Mouse (Mus musculus): ENCODE data around the gene Olfr305. TPM values are rescaled to one million over a fixed set of nuclear protein-coding genes. Genes with fewer than 3 reads are reported as not detected.

The Olfr305 gene
- polyA plus RNA-seq, 1 experiment from 2014 or later = not detected

GRCm38 (mm10) chr7:86337486-86337885 lies 29.2 kb downstream of the Olfr305 start, which contains the start of gene Olfr307:
Gene Olfr307, minus strand, starts transcription at chr7:86337586.
- H3K4me2 ChIP-seq (ENCODE audit: low read depth, severe bottlenecking) = no peak within 1 kb of the TSS
- H3K9ac ChIP-seq (ENCODE audit: low read length) = no peak within 1 kb of the TSS
- H3K27ac ChIP-seq (replicated peaks; ENCODE audit: low read depth, low read length) = no peak within 1 kb of the TSS
- no peaks in the 10 kb centered on the region for H3K9me3 ChIP-seq (ENCODE audit: control insufficient read depth, low read length)
- H3K4me3 ChIP-seq (ENCODE audit: low read depth, low read length) = no peak within 1 kb of the TSS
- H3K27me3 ChIP-seq (ENCODE audit: control insufficient read depth, insufficient read depth, low read length) = no peaks in the 10 kb centered on the region
- no peaks in the 10 kb centered on the region for H3K36me3 ChIP-seq (ENCODE audit: control insufficient read depth, insufficient read depth, low read length)
- no peak for ATAC-seq (ENCODE audit: insufficient number of reproducible peaks, low FRiP score, low TSS enrichment, low read depth)
- no peaks in the 10 kb centered on the region for H3K4me1 ChIP-seq (ENCODE audit: control insufficient read depth, insufficient read depth, low read length)
- 73% methylated on average over 1 of the region's 1 CpGs for WGBS
- DNase-seq (ENCODE audit: low spot score) = no peak

- Histone ChIP-seq H3K27me3 (ENCODE audit: control insufficient read depth, insufficient read depth, low read length) (no peaks in the 10 kb centered on the region), H3K9ac (ENCODE audit: low read length) (no peak within 1 kb of the TSS), H3K27ac (replicated peaks; ENCODE audit: low read depth, low read length) (no peak within 1 kb of the TSS), H3K4me2 (ENCODE audit: low read depth, severe bottlenecking) (no peak within 1 kb of the TSS), H3K36me3 (ENCODE audit: control insufficient read depth, insufficient read depth, low read length) (no peaks in the 10 kb centered on the region), H3K4me1 (ENCODE audit: control insufficient read depth, insufficient read depth, low read length) (no peaks in the 10 kb centered on the region), H3K4me3 (ENCODE audit: low read depth, low read length) (no peak within 1 kb of the TSS), H3K9me3 (ENCODE audit: control insufficient read depth, low read length) (no peaks in the 10 kb centered on the region)
- no peak for ATAC-seq (ENCODE audit: insufficient number of reproducible peaks, low FRiP score, low TSS enrichment, low read depth)
- DNase-seq (ENCODE audit: low spot score) = no peak
Observed at GRCm38 (mm10) chr7:86325530-86325929, 41.2 kb downstream of the Olfr305 start, which contains the start of gene Olfr308. Gene Olfr308, minus strand, starts transcription at chr7:86325630.

DNA sequence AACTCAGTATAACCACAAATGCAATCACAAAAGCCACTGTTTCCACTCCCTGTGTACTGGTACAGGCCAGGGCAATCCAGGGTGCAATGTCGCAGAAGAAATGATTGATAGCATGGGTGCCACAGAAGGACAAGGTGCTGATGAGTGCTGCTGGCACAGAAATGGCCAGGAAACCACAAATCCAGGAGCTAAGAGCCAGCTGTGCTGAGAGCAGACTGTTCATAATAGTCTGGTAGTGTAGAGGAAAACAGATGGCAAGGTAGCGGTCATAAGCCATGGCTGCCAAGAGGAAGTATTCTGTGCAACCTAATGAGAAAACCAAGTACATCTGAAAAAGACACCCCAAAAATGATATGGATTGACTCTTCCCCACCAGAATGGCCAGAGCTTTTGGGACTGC lies 45.4 kb downstream of the Olfr305 start:
- no peak for DNase-seq (ENCODE audit: low spot score)
- no peak for ATAC-seq (ENCODE audit: insufficient number of reproducible peaks, low FRiP score, low TSS enrichment, low read depth)
- Histone ChIP-seq H3K4me2 (ENCODE audit: low read depth, severe bottlenecking) (no peak overlapping the region), H3K4me1 (ENCODE audit: control insufficient read depth, insufficient read depth, low read length) (no peaks in the 10 kb centered on the region), H3K36me3 (ENCODE audit: control insufficient read depth, insufficient read depth, low read length) (no peaks in the 10 kb centered on the region), H3K27me3 (ENCODE audit: control insufficient read depth, insufficient read depth, low read length) (no peaks in the 10 kb centered on the region), H3K27ac (replicated peaks; ENCODE audit: low read depth, low read length) (no peak overlapping the region), H3K9me3 (ENCODE audit: control insufficient read depth, low read length) (no peaks in the 10 kb centered on the region), H3K4me3 (ENCODE audit: low read depth, low read length) (no peak overlapping the region), H3K9ac (ENCODE audit: low read length) (no peak overlapping the region)
- WGBS = 83% methylated on average over 2 of the region's 2 CpGs

GRCm38 (mm10) chr7:86313608-86314007 lies 53.1 kb downstream of the Olfr305 start, which contains the start of gene Olfr309:
Gene Olfr309, minus strand, starts transcription at chr7:86313708.
- Histone ChIP-seq H3K4me2 (ENCODE audit: low read depth, severe bottlenecking) (no peak within 1 kb of the TSS), H3K9me3 (ENCODE audit: control insufficient read depth, low read length) (no peaks in the 10 kb centered on the region), H3K4me3 (ENCODE audit: low read depth, low read length) (no peak within 1 kb of the TSS), H3K27me3 (ENCODE audit: control insufficient read depth, insufficient read depth, low read length) (no peaks in the 10 kb centered on the region), H3K36me3 (ENCODE audit: control insufficient read depth, insufficient read depth, low read length) (no peaks in the 10 kb centered on the region), H3K4me1 (ENCODE audit: control insufficient read depth, insufficient read depth, low read length) (no peaks in the 10 kb centered on the region), H3K9ac (ENCODE audit: low read length) (no peak within 1 kb of the TSS), H3K27ac (replicated peaks; ENCODE audit: low read depth, low read length) (no peak within 1 kb of the TSS)
- 88% methylated on average over 2 of the region's 2 CpGs for WGBS
- ATAC-seq (ENCODE audit: insufficient number of reproducible peaks, low FRiP score, low TSS enrichment, low read depth) (no peak), DNase-seq (ENCODE audit: low spot score) (no peak)

Other genes with a start within 250 kb of the Olfr305 start
- gene Vmn2r75, start 195.2 kb downstream of the Olfr305 start, polyA plus RNA-seq (2014; fragmentation: Nextera tagmentation; extraction: Ambion mirVana) = not detected in 2 replicates
- not detected in 2 replicates for gene Vmn2r76, start 120.6 kb downstream of the Olfr305 start, polyA plus RNA-seq (2014; fragmentation: Nextera tagmentation; extraction: Ambion mirVana)
- gene Olfr310, start 89.8 kb downstream of the Olfr305 start, polyA plus RNA-seq (2014; fragmentation: Nextera tagmentation; extraction: Ambion mirVana) = not detected in 2 replicates
- gene Olfr309, start 53.2 kb downstream of the Olfr305 start, polyA plus RNA-seq (2014; fragmentation: Nextera tagmentation; extraction: Ambion mirVana) = not detected in 2 replicates
- gene Olfr308, start 41.3 kb downstream of the Olfr305 start, polyA plus RNA-seq (2014; fragmentation: Nextera tagmentation; extraction: Ambion mirVana) = not detected in 2 replicates
- not detected in 2 replicates for gene Olfr307, start 29.3 kb downstream of the Olfr305 start, polyA plus RNA-seq (2014; fragmentation: Nextera tagmentation; extraction: Ambion mirVana)
- gene Olfr304, start 19.7 kb upstream of the Olfr305 start, polyA plus RNA-seq (2014; fragmentation: Nextera tagmentation; extraction: Ambion mirVana) = not detected in 2 replicates
- gene Olfr303, start 30.9 kb upstream of the Olfr305 start, polyA plus RNA-seq (2014; fragmentation: Nextera tagmentation; extraction: Ambion mirVana) = not detected in 2 replicates
- gene Olfr301, start 36.9 kb upstream of the Olfr305 start, polyA plus RNA-seq (2014; fragmentation: Nextera tagmentation; extraction: Ambion mirVana) = not detected in 2 replicates
- not detected in 2 replicates for gene Olfr299, start 93.0 kb upstream of the Olfr305 start, polyA plus RNA-seq (2014; fragmentation: Nextera tagmentation; extraction: Ambion mirVana)
- gene Olfr298, start 125.6 kb upstream of the Olfr305 start, polyA plus RNA-seq (2014; fragmentation: Nextera tagmentation; extraction: Ambion mirVana) = not detected in 2 replicates
- not detected in 2 replicates for gene Olfr297, start 153.0 kb upstream of the Olfr305 start, polyA plus RNA-seq (2014; fragmentation: Nextera tagmentation; extraction: Ambion mirVana)
- gene Olfr295, start 216.9 kb upstream of the Olfr305 start, polyA plus RNA-seq (2014; fragmentation: Nextera tagmentation; extraction: Ambion mirVana) = not detected in 2 replicates
- not detected in 2 replicates for gene Olfr294, start 249.7 kb upstream of the Olfr305 start, polyA plus RNA-seq (2014; fragmentation: Nextera tagmentation; extraction: Ambion mirVana)

All from limb, embryonic 11.5 days (tissue).